11 mouse cellular contexts compared by ENCODE assay signal in genomic region chr1:133736664-133737063, GRCm38 (mm10). TPM values are rescaled to one million over a fixed set of nuclear protein-coding genes. Genes with fewer than 3 reads are reported as not detected.
DNase-seq lines count a peak whose midpoint lies in the region; ATAC-seq and TF ChIP-seq lines count a peak whose summit lies in the region.
"Had no signal": no experiment of that assay in that cellular context is flagged by ENCODE, and none has a peak within 500 bp of the region (broad histone marks: within the 10 kb centered on the region; RNA-seq: fewer than 3 reads in every experiment).

No protein-coding gene starts in this region.

- peaks cover 5% of the 10 kb centered on the region; the same call in 1 of the 2 replicates for H3K27me3 ChIP-seq in kidney, embryonic 14.5 days (ENCODE audit: control insufficient read depth, insufficient read depth, low read length)
- no peaks in the 10 kb centered on the region for H3K27me3 ChIP-seq in neural tube, embryonic 12.5 days (replicated peaks)
- H3K27me3 ChIP-seq in hindbrain, postnatal 0 days (ENCODE audit: insufficient read depth, low read length) = no peaks in the 10 kb centered on the region
- H3K27me3 ChIP-seq: embryonic facial prominence, embryonic 13.5 days; heart, embryonic 15.5 days had no signal

- 0 out of 2 replicates have a peak, but pooled peaks cover 2% of the 10 kb centered on the region for H3K36me3 ChIP-seq in kidney, embryonic 14.5 days (ENCODE audit: control insufficient read depth, insufficient read depth, low read length)
- H3K36me3 ChIP-seq in neural tube, embryonic 12.5 days = peaks cover 6% of the 10 kb centered on the region
- H3K36me3 ChIP-seq in hindbrain, postnatal 0 days (ENCODE audit: insufficient read depth, low read length) = no peaks in the 10 kb centered on the region

- no peaks in the 10 kb centered on the region for H3K9me3 ChIP-seq in kidney, embryonic 14.5 days (ENCODE audit: control insufficient read depth, low read length)
- no peaks in the 10 kb centered on the region for H3K9me3 ChIP-seq in neural tube, embryonic 12.5 days
- H3K9me3 ChIP-seq in hindbrain, postnatal 0 days (ENCODE audit: low read length) = no peaks in the 10 kb centered on the region
- H3K9me3 ChIP-seq: embryonic facial prominence, embryonic 13.5 days; heart, embryonic 15.5 days had no signal

- peak; percentile 3; the same call in 1 of the 2 replicates for ATAC-seq in kidney, embryonic 14.5 days (ENCODE audit: low FRiP score, low TSS enrichment)
- peak; percentile 63; the same call in 1 of the 2 replicates for ATAC-seq in neural tube, embryonic 12.5 days (ENCODE audit: low FRiP score, low read depth)
- peak; percentile 28; the same call in 1 of the 2 replicates for ATAC-seq in hindbrain, postnatal 0 days

- no peak overlapping the region for H3K27ac ChIP-seq in kidney, embryonic 14.5 days (ENCODE audit: low read depth, low read length)
- H3K27ac ChIP-seq in neural tube, embryonic 12.5 days = no peak overlapping the region
- H3K27ac ChIP-seq in hindbrain, postnatal 0 days = 0 out of 2 replicates have a peak overlapping the region, but pooled peaks have one; percentile 41
- H3K27ac ChIP-seq: heart, embryonic 15.5 days had no signal

- H3K4me1 ChIP-seq in kidney, embryonic 14.5 days (ENCODE audit: control insufficient read depth, insufficient read depth, low read length) = peaks cover 11% of the 10 kb centered on the region; the same call in 1 of the 2 replicates
- peaks cover 10% of the 10 kb centered on the region; the same call in 1 of the 2 replicates for H3K4me1 ChIP-seq in neural tube, embryonic 12.5 days
- no peaks in the 10 kb centered on the region for H3K4me1 ChIP-seq in hindbrain, postnatal 0 days (ENCODE audit: insufficient read depth, low read length)

- TF ChIP-seq CTCF in hindbrain, postnatal 0 days (IDR thresholded peaks at IDR 0.05; ENCODE audit: low read depth) = no peak

- no peak overlapping the region for H3K4me2 ChIP-seq in kidney, embryonic 14.5 days (replicated peaks; ENCODE audit: low read depth, low read length)
- no peak overlapping the region; the same call in 1 of the 2 replicates for H3K4me2 ChIP-seq in neural tube, embryonic 12.5 days (replicated peaks)
- no peak overlapping the region for H3K4me2 ChIP-seq in hindbrain, postnatal 0 days (ENCODE audit: low read depth, low read length)

- DNase-seq in kidney, adult 9 months = no peak
- DNase-seq in neural tube, embryonic 10.5 days (ENCODE audit: extremely low spot score, low spot score) = no peak
- DNase-seq in hindbrain, postnatal 0 days (ENCODE audit: low spot score) = peak; percentile 21
- no peak for DNase-seq in thymus, postnatal 36 days
- DNase-seq in ovary, postnatal 10 days (ENCODE audit: low spot score) = no peak

- no peak overlapping the region for H3K9ac ChIP-seq in kidney, embryonic 14.5 days (ENCODE audit: low read depth, low read length)
- no peak overlapping the region for H3K9ac ChIP-seq in neural tube, embryonic 12.5 days
- 0 out of 2 replicates have a peak overlapping the region, but pooled peaks have one; percentile 45 for H3K9ac ChIP-seq in hindbrain, postnatal 0 days (replicated peaks; ENCODE audit: low read length)

- 61% methylated on average over 7 of the region's 7 CpGs for WGBS in kidney, embryonic 14.5 days
- 77% methylated on average over 7 of the region's 7 CpGs for WGBS in neural tube, embryonic 12.5 days
- WGBS in hindbrain, postnatal 0 days = 49% methylated on average over 7 of the region's 7 CpGs

- H3K4me3 ChIP-seq in kidney, embryonic 14.5 days (ENCODE audit: low read length) = no peak overlapping the region
- no peak overlapping the region for H3K4me3 ChIP-seq in neural tube, embryonic 12.5 days
- no peak overlapping the region for H3K4me3 ChIP-seq in hindbrain, postnatal 0 days (ENCODE audit: low read length)

RNA-seq across cellular contexts. Expression of gene Lax1, which starts 46.8 kb away (rescaled TPM):
- 0.34 and 0.73 TPM in 2 replicates for polyA plus RNA-seq in kidney, embryonic 14.5 days (2014; fragmentation: Nextera tagmentation; extraction: Ambion mirVana)
- 0.31 TPM in 1 of 2 replicates, not detected in the other for polyA plus RNA-seq in neural tube, embryonic 12.5 days (2016; fragmentation: Nextera tagmentation; extraction: Ambion mirVana)
- 0.10 TPM in 1 of 2 replicates, not detected in the other for total RNA-seq in hindbrain, postnatal 0 days (2014; rRNA removed)
- polyA plus RNA-seq in hindbrain, postnatal 0 days (2015; fragmentation: Nextera tagmentation; extraction: Ambion mirVana) = 0.08 and 0.13 TPM in 2 replicates
- total RNA-seq: adrenal gland, postnatal 25 days; layer of hippocampus, postnatal 14 days had no signal

Comparison
In these comparisons a context has a peak if more than half of its experiments do, and no peak if none do; other contexts are left out.
1. ATAC-seq: peak in every context shown above with its lines; median percentile 63 in neural tube, embryonic 12.5 days; 28 in hindbrain, postnatal 0 days; 3 in kidney, embryonic 14.5 days.